Mouse (Mus musculus): ENCODE measurements around the gene 1500015O10Rik.

Gene 1500015O10Rik

DNA sequence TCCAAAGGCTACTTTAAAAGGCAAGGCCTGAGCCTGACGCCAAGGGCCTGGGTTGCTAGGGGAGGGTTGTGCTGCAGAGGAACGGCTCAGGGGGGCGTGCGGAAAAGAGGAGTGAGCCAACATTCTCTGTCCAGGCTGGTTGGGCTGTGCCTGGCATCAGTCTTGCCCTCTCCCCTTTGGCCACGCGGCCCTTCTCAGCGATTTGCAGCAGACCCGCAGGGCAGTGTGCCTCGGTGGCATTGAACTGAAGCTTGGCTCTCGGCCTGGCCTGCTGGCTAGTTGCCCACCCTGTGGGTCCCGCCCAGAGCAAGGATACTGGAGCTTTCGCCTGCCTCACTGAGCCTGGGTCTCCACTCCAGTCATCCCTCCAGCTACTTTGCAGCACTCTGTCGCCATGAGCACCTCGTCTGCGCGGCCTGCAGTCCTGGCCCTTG lies at the start of gene 1500015O10Rik:
1500015O10Rik (plus strand) TSS at position 112 of the 434 bp plus-strand sequence.
- no peak for DNase-seq (ENCODE audit: low read depth, low spot score)

DNA sequence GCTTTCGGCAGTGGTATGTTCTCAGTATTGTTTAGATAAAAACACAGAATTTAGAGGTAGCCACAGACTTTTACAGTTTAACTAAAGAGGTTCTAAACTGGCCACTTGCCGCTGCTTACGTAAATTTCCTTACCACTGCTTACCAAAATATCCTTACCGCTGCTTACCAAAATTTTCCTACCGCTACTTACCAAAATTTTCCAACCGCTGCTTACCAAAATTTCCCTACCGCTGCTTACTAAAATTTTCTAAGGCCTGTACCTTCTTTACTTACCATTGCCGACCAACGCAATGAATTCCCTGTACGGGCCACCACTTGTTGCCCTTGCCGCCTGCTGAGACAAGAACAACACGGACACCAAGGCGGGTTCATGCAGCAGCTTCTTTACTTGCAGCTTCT lies 40.4 kb upstream of the 1500015O10Rik start:
- no peak for DNase-seq (ENCODE audit: low read depth, low spot score)

DNA sequence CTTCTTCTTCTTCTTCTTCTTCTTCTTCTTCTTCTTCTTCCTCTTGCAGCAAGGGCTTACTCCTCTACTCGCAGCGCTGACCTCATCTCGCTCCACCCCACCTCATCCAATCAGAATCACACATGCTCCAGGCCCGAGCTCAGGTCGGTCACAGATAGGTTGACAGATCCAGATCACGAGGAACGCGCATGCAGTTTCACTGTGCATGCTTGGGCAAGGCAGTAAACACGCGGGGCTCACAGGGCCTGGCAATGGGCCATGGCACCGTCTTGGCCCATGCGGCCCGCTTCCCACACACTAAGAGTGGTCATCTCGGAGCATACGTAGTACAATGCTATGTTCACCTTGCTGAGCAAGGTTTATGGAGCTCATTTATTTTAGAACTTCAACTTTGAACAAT lies 39.9 kb upstream of the 1500015O10Rik start:
- DNase-seq (ENCODE audit: low read depth, low spot score): no peak

DNA sequence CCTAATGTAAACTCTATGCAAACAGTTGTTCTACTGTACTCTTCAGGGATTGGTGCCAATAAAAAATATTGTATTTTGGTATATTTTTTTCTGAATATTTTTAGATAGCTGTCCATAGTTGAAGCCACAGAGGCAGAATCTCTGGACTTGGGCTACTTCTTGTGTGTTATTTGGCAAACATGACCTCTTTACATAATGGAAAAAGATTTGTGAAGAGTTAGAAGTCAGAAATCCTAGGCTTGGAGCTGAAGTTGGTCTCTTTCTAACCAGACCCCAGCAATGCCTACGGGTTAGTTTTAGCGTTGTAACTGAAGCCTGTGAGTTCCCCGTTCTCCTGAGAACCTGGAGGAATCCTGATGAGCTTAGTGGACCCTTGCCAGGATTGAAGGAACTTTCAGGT lies 36.3 kb upstream of the 1500015O10Rik start:
- no peak for DNase-seq (ENCODE audit: low read depth, low spot score)

DNA sequence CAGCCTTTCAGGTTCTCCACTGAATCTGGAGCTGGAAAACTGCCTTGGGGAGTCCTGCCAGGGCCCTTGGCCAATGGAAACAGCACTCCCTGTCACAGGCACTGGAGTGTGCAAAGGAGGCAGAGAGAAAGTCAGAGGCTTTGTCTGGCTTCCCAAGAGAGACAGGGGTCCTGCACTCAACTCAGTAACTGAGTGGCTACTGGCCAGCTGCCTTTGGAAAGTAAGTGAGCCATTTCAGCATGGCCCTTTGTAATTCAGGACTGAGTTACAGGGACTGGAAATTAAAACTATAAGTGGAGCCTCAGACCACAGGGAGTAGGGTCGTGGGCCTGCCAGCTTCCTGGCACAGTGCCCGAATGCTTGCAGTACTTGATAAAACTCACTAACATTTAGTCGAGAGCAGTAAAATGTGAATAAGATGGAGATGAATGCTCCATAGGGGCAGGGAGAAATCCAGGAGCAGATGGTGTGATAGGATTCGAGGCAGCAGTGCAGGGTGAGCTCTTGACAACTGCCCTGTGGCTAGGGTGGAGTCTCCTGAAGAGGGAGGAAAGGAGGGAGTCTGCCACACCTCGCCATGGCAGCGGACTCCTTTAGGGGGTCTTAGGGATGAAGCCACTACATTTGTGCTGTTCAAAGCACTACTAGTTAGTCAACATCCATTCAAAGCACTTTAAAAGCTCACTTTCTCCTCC lies 35.4 kb upstream of the 1500015O10Rik start:
- peak; percentile 13 for DNase-seq (ENCODE audit: low read depth, low spot score)

DNA sequence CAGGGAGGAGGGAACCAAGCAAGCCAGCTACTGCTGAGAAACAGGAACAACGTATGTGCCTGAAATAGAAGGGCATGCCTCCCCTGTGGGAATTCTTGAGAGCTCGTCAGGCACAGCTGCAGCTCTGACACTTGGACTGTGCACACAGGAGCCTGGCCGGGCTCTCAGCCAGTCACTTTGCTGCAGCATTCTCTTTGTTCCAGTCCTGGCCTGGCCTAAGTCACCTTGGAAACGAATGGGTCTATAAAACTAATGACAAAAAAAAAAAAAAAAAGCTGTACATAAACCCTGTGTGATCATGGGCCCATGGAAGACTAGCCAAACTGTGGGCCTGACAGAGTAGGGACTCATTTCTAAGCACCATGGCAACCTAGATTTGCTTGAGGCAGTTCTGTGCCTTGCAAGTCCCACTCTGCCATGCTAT lies 31.8 kb upstream of the 1500015O10Rik start:
- DNase-seq (ENCODE audit: low read depth, low spot score): peak; percentile 24

DNA sequence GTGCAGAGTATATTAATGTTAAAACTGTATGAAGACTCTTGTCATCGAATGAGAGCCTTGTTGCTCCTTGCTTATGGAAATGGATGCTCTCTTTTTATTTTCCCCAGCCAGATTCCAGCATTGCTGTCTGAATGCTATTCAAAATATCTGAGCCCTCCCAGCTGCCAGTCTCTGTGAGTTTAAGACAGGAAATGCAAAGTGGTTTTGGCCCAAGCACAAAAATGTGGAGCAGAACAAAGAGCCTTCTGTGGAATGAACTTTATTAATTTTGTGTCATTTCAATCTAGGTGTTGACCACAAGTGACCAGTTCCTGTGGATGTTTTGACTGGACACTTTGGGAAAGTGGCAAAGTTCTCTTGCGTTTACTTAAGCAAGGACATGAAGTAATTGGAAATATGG lies 15.6 kb upstream of the 1500015O10Rik start:
- no peak for DNase-seq (ENCODE audit: low read depth, low spot score)

DNA sequence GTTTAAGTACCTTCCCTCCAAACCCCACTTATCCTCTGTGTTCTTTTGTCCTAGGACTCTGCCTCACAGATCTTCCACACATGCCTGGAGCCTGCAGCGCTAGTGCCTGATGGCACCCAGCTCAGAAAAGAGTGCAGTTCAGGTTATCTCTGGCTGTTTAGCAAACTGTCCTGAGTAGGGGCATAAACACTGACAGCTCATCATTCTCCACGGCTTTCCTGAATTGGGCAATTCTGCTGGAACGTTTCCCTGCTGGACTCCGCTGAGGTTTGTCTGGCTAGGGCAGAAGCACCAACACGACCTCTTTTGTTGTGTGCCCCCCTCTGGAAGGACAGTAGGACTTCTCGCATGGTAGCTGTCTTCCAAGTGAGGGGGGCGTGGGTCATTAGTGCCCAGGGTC lies 12.4 kb upstream of the 1500015O10Rik start:
- DNase-seq (ENCODE audit: low read depth, low spot score): no peak

DNA sequence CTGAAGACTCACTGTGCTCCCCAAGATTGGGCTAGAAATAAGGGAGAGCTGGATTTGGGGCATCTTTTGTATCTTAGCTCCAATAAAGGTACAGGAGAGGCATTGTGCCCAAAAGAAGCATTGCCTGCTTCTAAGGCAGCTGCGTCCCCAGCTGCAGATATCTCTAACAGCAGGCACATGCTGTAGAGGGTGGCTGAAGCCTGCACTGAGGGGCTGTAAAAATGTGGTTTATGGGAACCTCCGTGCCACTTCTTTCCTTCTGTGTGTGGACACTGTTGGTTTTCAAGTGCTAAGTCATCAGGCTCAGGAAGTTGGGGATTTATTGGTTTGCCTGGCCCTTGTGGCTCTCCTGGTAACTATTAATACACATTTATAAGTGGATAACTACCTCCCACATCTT lies 11.6 kb upstream of the 1500015O10Rik start:
- DNase-seq (ENCODE audit: low read depth, low spot score): no peak

DNA sequence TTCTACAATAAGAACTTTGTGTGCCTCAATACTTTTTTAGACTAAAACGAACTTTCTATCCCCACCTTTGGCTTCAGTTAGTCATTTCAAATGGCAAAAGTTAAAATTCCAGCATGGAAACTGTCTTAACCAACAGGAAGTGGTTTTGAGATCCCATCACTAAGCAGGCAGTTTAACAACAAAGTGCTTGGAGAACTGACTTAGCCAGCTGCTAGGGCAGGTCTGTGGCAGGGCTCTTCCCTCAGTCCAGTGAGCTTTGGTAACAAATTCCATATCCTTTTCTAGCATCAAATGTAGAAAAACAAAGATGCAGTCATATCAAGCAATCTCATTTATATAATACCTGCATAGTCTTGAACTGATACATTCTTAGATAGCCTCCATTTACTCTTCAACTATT lies 7.9 kb upstream of the 1500015O10Rik start:
- no peak for DNase-seq (ENCODE audit: low read depth, low spot score)

DNA sequence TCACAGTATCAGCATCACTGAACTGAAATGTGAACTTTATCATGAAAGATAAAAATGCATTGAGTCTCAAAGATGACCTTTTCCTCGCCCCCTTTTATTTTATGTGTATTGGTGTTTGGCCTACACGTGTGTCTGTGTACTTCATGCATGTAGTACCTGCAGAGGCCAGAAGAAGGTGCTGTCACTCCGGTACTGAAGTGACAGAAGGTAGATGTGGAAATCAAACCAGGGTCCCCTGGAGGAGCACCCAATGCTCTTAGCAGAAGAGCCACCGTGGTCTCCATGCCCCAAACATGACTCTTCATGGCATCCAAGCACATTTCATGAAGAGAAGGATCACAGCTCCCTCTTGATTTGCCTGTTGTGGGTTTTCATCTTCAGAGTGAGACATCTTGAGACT lies 1.7 kb downstream of the 1500015O10Rik start:
- DNase-seq (ENCODE audit: low read depth, low spot score): no peak

DNA sequence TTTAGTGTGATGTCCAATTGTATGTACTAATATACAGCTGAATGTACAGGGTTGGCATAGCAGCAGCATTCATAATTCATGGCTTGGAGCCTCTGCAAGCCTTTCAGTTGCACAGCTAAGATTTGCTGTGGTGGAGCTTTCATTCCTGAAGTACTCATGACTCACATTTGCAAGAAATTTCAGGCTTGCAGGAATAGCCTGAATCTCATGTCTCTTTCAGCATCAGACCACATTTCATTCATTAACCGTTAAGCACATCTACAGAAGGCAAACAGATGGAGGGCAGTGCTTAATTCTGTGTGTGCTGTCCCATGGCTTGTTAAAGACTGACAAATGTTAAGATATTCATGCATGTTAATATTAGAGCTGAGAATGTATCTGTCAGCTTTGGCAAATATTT lies 2.3 kb downstream of the 1500015O10Rik start:
- DNase-seq (ENCODE audit: low read depth, low spot score): no peak

DNA sequence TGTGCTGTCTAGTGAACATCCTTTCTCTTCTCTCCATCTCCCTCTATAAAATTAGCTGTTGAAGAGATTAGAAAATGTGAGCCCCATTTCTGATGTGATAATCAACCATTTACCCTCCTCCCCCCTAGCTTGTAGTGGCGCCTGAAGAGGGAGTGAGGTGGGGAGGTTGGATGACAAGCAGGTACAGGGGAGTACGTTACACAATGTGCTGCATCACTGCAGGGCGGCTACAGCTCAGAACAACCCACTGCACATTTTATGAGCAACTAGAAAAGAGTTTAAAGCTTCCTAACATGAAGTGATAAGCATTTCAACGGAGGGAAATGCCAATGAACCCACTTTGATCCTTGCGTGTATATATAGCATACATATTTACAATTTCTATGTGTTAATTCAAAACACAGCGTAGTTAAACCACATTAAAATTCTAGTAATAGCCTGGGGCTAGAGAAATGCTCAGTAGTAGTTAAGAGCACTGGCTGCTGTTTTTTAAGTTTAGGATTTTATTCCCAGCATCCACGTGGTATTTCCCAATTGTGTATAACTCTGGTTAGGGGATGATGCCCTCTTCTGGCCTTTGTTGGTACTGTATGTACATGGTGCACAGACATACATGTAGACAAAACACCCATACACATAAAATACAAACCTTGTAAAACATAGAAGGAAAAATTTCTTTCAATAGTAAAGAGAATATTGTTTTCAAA lies 7.6 kb downstream of the 1500015O10Rik start:
- DNase-seq (ENCODE audit: low read depth, low spot score): peak; percentile 49

DNA sequence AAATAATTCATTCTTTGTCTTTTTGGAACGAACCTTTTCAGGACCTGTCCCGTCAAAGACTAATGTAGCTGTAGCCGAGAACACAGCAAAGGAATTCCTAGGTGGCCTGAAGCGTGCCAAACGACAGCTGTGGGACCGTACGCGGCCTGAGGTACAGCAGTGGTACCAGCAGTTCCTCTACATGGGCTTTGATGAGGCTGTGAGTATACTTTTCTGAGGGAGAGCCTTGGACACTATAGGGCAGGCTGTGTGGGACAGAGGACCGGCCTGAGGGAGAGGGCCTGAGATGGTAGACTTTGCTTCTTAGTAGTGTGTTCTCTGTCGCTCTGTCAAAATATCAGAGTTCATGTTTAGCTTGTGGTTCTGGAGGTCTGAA lies 8.1 kb downstream of the 1500015O10Rik start:
- no peak for DNase-seq (ENCODE audit: low read depth, low spot score)

DNA sequence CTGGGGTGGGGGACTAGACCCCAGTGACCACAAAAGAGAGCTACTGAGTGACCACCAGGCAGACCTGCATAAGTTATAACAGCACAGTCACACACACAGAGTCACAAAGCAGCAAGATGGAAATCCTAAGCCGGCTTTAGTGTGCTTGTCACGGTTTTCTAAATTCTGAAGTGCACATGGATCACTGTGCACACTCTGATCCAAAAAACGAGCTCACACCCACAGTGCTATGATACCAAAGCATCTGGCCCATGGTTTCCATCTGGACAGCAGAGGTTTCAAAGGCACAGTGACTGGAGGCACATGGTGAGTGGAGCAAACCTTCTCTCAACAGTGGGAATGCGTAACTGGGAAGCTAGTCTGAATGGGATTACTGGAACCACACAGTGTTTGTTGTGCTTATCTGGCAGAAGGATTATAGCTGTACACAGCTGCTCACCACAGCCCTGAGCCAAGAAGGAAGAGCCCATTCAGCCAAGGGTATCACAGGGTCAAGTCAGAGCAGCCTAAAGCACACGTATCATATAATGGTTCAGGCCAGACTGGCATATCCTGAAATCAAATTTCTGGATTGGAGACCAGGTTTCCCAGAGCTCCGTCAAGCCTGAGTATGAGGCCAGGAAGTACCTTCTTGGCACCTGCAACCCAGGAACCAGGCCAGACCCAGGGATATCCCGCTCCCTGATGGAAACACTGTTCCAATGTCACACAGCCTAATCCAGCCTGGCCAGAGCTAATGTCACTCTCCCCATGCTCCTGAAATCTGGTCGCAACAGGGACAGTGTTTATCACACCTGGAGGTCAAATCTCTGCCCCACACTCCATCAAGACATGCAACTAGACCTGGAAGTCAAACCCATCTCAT lies 24.3 kb downstream of the 1500015O10Rik start:
- no peak for DNase-seq (ENCODE audit: low read depth, low spot score)

DNA sequence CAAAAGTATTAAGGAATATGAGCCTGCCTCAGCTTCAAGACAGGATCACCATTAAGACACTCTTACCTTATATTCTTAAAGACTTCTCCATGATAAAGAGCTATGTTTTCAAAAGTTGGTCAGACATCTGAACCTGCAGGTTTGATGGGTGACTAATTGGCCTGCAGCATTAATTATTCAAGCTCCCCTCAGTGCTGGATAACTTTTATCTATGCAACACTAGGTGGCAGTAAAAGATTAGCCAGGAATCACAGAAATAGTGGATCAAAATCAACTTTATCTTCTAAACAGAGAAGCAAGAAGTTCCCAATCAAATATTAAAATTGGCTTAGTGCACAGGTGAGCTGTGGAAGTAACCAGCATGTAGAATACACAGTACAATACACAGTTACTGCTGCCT lies 29.7 kb downstream of the 1500015O10Rik start:
- DNase-seq (ENCODE audit: low read depth, low spot score): no peak

DNA sequence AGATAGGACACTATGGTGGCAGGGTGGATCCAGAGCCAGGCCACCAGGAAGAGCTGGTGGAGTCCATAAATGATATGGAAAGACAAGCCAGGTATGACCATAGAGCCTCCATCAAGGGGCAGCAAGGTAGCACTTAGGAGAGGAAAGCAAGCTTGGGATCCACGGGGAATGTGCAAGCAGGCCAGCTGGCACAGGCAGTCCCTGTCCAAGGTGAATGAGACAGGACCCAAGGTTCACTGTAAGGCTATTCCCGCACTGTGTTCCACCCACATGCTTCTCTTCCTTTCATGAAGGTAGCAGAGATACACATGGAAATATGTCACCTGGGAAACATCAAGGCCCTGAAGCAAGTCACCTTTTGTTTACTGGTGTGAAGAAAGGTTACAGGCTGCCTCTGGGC lies 34.1 kb downstream of the 1500015O10Rik start:
- no peak for DNase-seq (ENCODE audit: low read depth, low spot score)

DNA sequence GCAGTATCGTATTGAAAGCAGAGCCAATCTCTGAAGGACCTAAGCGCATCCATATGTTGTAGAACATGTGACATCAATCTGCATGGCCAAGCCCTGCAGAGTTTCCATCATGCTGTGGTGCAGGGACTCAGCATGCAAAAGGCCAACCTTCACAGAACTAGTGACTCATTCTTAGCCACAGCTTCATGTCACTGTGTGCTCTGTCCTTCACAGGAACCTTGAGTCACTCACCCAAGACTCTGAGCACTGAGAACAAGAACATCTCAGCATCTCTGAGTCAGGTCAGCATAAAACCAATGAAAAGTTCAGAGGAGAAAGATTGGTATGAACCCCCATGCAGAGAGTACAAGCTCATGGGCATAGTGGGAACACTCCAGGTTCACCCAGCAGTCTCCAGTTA lies 35.9 kb downstream of the 1500015O10Rik start:
- DNase-seq (ENCODE audit: low read depth, low spot score): no peak

DNA sequence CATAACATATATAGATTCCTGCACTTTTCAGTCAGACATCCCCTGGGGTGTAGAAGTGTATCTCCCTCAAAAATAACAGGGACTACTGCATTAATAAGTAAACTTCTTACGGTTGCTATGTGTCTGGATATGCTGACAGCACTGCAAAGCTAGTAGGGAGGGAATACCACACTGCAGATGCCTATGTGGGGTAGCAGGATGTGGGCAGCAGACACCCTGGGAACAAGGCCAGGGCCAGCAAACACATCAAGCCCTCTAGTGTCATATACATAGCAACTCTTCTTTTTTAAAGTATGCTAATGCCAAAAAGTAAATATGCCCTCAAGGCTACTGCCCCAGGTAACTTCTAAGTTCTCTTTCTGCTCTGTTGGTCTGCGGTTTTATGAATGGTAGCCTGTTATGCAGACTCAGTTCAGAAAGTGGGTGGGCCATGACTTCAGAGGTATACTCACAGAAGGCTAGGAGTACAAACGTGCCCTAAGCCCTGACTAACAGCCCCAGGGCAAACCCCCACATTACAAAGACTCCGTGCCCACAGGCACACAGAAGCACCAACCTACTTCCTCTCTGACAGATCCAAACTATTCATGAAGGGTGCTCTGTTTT lies 38.1 kb downstream of the 1500015O10Rik start:
- no peak for DNase-seq (ENCODE audit: low read depth, low spot score)

DNA sequence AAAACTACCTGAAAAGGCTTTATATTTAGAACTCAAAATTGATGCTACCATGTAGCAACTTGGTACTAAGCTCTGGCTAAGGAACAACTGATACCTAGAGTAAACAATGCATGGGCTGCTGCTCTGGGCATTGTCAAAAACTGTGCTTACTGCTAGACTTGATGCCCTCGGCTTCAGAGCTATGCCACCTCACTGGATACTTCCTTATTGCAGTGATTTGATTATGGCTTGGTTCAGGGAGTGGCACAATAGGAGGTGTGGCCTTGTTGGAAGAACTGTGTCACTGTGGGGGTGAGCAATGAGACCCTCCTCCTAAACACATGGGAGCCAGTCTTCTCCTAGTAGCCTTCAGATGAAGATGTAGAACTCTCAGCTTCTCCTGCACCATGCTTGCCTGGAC lies 38.9 kb downstream of the 1500015O10Rik start:
- no peak for DNase-seq (ENCODE audit: low read depth, low spot score)

DNA sequence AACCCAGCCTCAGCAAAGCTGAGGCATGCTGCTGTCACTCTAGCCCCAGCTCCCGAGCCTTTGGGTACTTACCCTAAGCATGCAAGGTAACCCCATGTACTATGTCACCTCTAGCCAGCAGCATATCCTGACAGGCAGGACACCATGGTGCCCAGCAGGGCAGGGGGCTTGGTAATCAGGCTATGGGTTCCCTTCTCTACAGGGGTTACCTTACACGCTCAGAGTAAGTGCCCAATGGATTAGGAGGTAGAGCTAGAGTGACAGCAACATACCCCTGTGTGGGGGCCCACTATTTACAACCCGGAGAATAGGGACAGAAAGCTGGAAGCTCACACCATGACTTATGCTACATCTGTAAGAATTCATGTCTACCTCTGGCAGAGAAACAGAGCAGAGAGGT lies 39.6 kb downstream of the 1500015O10Rik start:
- no peak for DNase-seq (ENCODE audit: low read depth, low spot score)

DNA sequence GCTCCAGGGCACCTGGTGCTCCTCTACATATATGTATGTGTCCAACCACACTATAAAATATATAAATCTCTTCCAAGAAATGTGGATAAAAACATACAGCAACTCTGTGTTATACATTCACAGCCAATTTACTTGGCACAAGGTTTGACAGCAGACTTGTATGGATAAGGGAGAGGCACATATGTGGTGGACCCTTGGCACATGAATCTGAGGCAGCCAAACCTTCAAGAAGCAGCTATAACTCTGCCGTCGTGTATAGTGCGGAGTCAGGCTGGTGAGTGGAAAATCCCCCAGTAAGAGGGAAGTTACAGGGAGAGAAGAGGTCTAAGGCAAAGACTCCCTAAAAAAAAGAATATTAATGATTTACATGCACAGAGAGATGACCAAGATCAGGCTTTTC lies 42.3 kb downstream of the 1500015O10Rik start:
- DNase-seq (ENCODE audit: low read depth, low spot score): no peak
